Mouse (Mus musculus): Measurements from ENCODE around the gene Wipf1.

Gene Wipf1

GRCm38 (mm10) chr2:73540450-73541162 is 11.1 kb upstream of the Wipf1 start:
- peak; percentile 43 for DNase-seq

GRCm38 (mm10) chr2:73539697-73540096 is 10.2 kb upstream of the Wipf1 start:
- DNase-seq = peak; percentile 60

GRCm38 (mm10) chr2:73539141-73539540 is 9.6 kb upstream of the Wipf1 start:
- no peak for DNase-seq

GRCm38 (mm10) chr2:73538590-73538989 is 9.1 kb upstream of the Wipf1 start:
- DNase-seq = no peak

GRCm38 (mm10) chr2:73536091-73536783 is 6.7 kb upstream of the Wipf1 start:
- no peak for DNase-seq

GRCm38 (mm10) chr2:73534720-73535119 is 5.2 kb upstream of the Wipf1 start:
- no peak for DNase-seq

- DNase-seq = no peak
Observed at GRCm38 (mm10) chr2:73530487-73530886, 953 bp upstream of the Wipf1 start.

GRCm38 (mm10) chr2:73528516-73529355 is 798 bp downstream of the Wipf1 start:
- no peak for DNase-seq

- no peak for DNase-seq
Observed at GRCm38 (mm10) chr2:73527956-73528355, 1.6 kb downstream of the Wipf1 start.

- no peak for DNase-seq
Observed at GRCm38 (mm10) chr2:73526691-73527090, 2.8 kb downstream of the Wipf1 start.

GRCm38 (mm10) chr2:73522891-73523290 is 6.6 kb downstream of the Wipf1 start:
- no peak for DNase-seq

GRCm38 (mm10) chr2:73522336-73522735 is 7.2 kb downstream of the Wipf1 start:
- DNase-seq = no peak

- no peak for DNase-seq
Observed at GRCm38 (mm10) chr2:73521737-73522136, 7.8 kb downstream of the Wipf1 start.

GRCm38 (mm10) chr2:73518966-73519365 is 10.6 kb downstream of the Wipf1 start:
- DNase-seq = no peak

- no peak for DNase-seq
Observed at GRCm38 (mm10) chr2:73518311-73518710, 11.2 kb downstream of the Wipf1 start.

GRCm38 (mm10) chr2:73514178-73514577 is 15.4 kb downstream of the Wipf1 start:
- DNase-seq = no peak

GRCm38 (mm10) chr2:73513204-73513749 is 16.3 kb downstream of the Wipf1 start:
- DNase-seq = no peak

GRCm38 (mm10) chr2:73512044-73512443 is 17.5 kb downstream of the Wipf1 start:
- DNase-seq = no peak

GRCm38 (mm10) chr2:73510731-73511360 is 18.7 kb downstream of the Wipf1 start:
- no peak for DNase-seq

GRCm38 (mm10) chr2:73510025-73510288 is 19.6 kb downstream of the Wipf1 start:
- DNase-seq = no peak

- no peak for DNase-seq
Observed at GRCm38 (mm10) chr2:73509248-73510024, 20.1 kb downstream of the Wipf1 start.

GRCm38 (mm10) chr2:73507886-73508285 is 21.6 kb downstream of the Wipf1 start:
- no peak for DNase-seq
